Comparison of ENCODE assay signal across 26 mouse cellular contexts in the genomic region with DNA sequence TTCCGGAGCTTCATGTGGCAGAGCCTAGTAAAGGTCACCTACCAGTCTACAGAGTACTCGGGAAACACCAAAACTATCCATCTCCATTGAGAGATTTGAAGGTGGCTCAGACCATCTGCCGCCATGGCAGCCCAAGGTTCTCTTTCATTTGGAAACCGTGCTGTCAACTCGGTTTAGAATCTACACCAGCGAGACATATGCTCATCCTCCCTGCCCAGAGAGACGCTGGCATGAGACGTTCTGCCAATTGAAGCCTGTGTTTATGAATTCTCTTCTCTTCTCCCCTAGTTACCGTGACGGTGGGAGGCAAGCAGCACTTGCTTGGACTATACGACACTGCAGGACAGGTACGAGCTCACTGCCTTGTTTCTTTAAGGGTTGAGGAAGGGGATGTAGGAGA. TPM values are rescaled to one million over a fixed set of nuclear protein-coding genes. Genes with fewer than 3 reads are reported as not detected.
A peak's percentile ranks its signal among the peaks of the same experiment; 100 is the strongest.
DNase-seq lines count a peak whose midpoint lies in the region; ATAC-seq lines count a peak whose summit lies in the region.
"Had no signal": no experiment of that assay in that cellular context is flagged by ENCODE, and none has a peak within 500 bp of the region (broad histone marks: within the 10 kb centered on the region; RNA-seq: fewer than 3 reads in every experiment).

No protein-coding gene starts in this region.

- H3K4me1 ChIP-seq in hindbrain, embryonic 16.5 days (ENCODE audit: control insufficient read depth, insufficient read depth, low read depth, low read length): no peaks in the 10 kb centered on the region
- no peaks in the 10 kb centered on the region for H3K4me1 ChIP-seq in hindbrain, embryonic 12.5 days
- no peaks in the 10 kb centered on the region for H3K4me1 ChIP-seq in limb, embryonic 10.5 days
- H3K4me1 ChIP-seq: embryonic facial prominence, embryonic 15.5 days; limb, embryonic 12.5 days; liver, embryonic 12.5 days had no signal

- H3K36me3 ChIP-seq in hindbrain, embryonic 16.5 days (ENCODE audit: control insufficient read depth, insufficient read depth, low read length): no peaks in the 10 kb centered on the region
- no peaks in the 10 kb centered on the region for H3K36me3 ChIP-seq in hindbrain, embryonic 12.5 days
- no peaks in the 10 kb centered on the region for H3K36me3 ChIP-seq in limb, embryonic 10.5 days
- H3K36me3 ChIP-seq: embryonic facial prominence, embryonic 15.5 days; limb, embryonic 12.5 days; liver, embryonic 12.5 days had no signal

- DNase-seq in brain, adult 2 months (ENCODE audit: low read depth, low spot score): peak; percentile 93
- peak; percentile 66 for DNase-seq in cerebellum, adult 11-12 months
- DNase-seq in cerebellum, postnatal 14 days: peak; percentile 74 to 84
- DNase-seq in limb, embryonic 10.5 days (ENCODE audit: low spot score): no peak
- no peak for DNase-seq in ovary, postnatal 36 days (ENCODE audit: low spot score)
- DNase-seq: adrenal gland, postnatal 36 days; embryo, embryonic 11 days; gastrocnemius, postnatal 10 days; heart, adult 18-20 months; heart, postnatal 36 days; kidney, adult 11 months; layer of hippocampus, postnatal 36 days; lung, adult 2 months; thymus, postnatal 25 days had no signal

- H3K27me3 ChIP-seq in hindbrain, embryonic 16.5 days (replicated peaks; ENCODE audit: control insufficient read depth, insufficient read depth, low read length): no peaks in the 10 kb centered on the region
- no peaks in the 10 kb centered on the region for H3K27me3 ChIP-seq in hindbrain, embryonic 12.5 days
- H3K27me3 ChIP-seq in limb, embryonic 10.5 days (ENCODE audit: low read depth, poor library complexity, severe bottlenecking): no peaks in the 10 kb centered on the region
- H3K27me3 ChIP-seq: CH12.LX; embryonic facial prominence, embryonic 15.5 days; limb, embryonic 12.5 days; liver, embryonic 12.5 days had no signal

- H3K4me3 ChIP-seq in hindbrain, embryonic 16.5 days (ENCODE audit: low read length): no peak overlapping the region
- H3K4me3 ChIP-seq in hindbrain, embryonic 12.5 days: no peak overlapping the region
- H3K4me3 ChIP-seq in limb, embryonic 10.5 days: no peak overlapping the region
- H3K4me3 ChIP-seq: embryonic facial prominence, embryonic 15.5 days; limb, embryonic 12.5 days; liver, embryonic 12.5 days had no signal

- WGBS in hindbrain, embryonic 16.5 days: 71% methylated on average over 12 of the region's 12 CpGs
- WGBS in hindbrain, embryonic 12.5 days: 85% methylated on average over 12 of the region's 12 CpGs
- 89% methylated on average over 12 of the region's 12 CpGs for WGBS in limb, embryonic 10.5 days

- H3K9me3 ChIP-seq in hindbrain, embryonic 16.5 days (ENCODE audit: control insufficient read depth, low read length): no peaks in the 10 kb centered on the region
- H3K9me3 ChIP-seq in hindbrain, embryonic 12.5 days (replicated peaks): no peaks in the 10 kb centered on the region
- H3K9me3 ChIP-seq in limb, embryonic 10.5 days (replicated peaks): no peaks in the 10 kb centered on the region
- H3K9me3 ChIP-seq: embryonic facial prominence, embryonic 15.5 days; limb, embryonic 12.5 days; liver, embryonic 12.5 days had no signal

- no peak overlapping the region for H3K4me2 ChIP-seq in hindbrain, embryonic 16.5 days (ENCODE audit: low read length)
- H3K4me2 ChIP-seq in hindbrain, embryonic 12.5 days (replicated peaks): no peak overlapping the region
- H3K4me2 ChIP-seq: embryonic facial prominence, embryonic 15.5 days; limb, embryonic 12.5 days; liver, embryonic 12.5 days had no signal

- no peak overlapping the region for H3K27ac ChIP-seq in hindbrain, embryonic 16.5 days (ENCODE audit: low read depth, low read length)
- no peak overlapping the region for H3K27ac ChIP-seq in hindbrain, embryonic 12.5 days
- H3K27ac ChIP-seq in limb, embryonic 10.5 days: no peak overlapping the region
- H3K27ac ChIP-seq: embryonic facial prominence, embryonic 15.5 days; kidney, postnatal 0 days; limb, embryonic 12.5 days; liver, embryonic 12.5 days had no signal

- no peak overlapping the region for H3K9ac ChIP-seq in hindbrain, embryonic 16.5 days (ENCODE audit: low read depth, low read length)
- no peak overlapping the region for H3K9ac ChIP-seq in hindbrain, embryonic 12.5 days
- H3K9ac ChIP-seq: embryonic facial prominence, embryonic 15.5 days; limb, embryonic 12.5 days; liver, embryonic 12.5 days had no signal

- ATAC-seq in hindbrain, embryonic 16.5 days: peak; percentile 60
- ATAC-seq in hindbrain, embryonic 12.5 days (ENCODE audit: low FRiP score): no peak
- ATAC-seq: liver, embryonic 12.5 days had no signal

RNA-seq across cellular contexts. Expression of a gene that starts 41.5 kb away (rescaled TPM):
- not detected in 2 replicates for polyA plus RNA-seq in hindbrain, embryonic 16.5 days (2015; fragmentation: Nextera tagmentation; extraction: Ambion mirVana)
- not detected in 2 replicates for polyA plus RNA-seq in hindbrain, embryonic 12.5 days (2016; fragmentation: Nextera tagmentation; extraction: Ambion mirVana)
- polyA plus RNA-seq in limb, embryonic 10.5 days (2016; fragmentation: Nextera tagmentation; extraction: Ambion mirVana): not detected in 2 replicates
- polyA plus RNA-seq: embryonic facial prominence, embryonic 15.5 days; frontal cortex, adult 2 months; heart, embryonic 14.5 days; kidney, postnatal 0 days; limb, embryonic 12.5 days; liver, embryonic 12.5 days; lung, adult 2 months; neural tube, embryonic 11.5 days; small intestine, adult 2 months; testis, adult 2 months had no signal

Comparison
In these comparisons a context has a peak if more than half of its experiments do, and no peak if none do; other contexts are left out.
1. DNase-seq: peak in brain, adult 2 months (single experiment), cerebellum, adult 11-12 months (single experiment) and cerebellum, postnatal 14 days (2 of 2); none in limb, embryonic 10.5 days (single experiment) and ovary, postnatal 36 days (single experiment).